Mouse (Mus musculus) heart, postnatal 0 days (tissue): Measurements from ENCODE around the gene Col4a2.

Experiments used
- CTCF ChIP-seq: IDR thresholded peaks from 2 replicates; pipeline ENCODE4 v1.5.1; 2016; ENCODE audit warnings: antibody characterized with exemption, control low read depth, low read depth
- EP300 ChIP-seq: IDR thresholded peaks from 2 replicates; pipeline ENCODE4 v1.6.1; 2016; ENCODE audit warnings: antibody characterized with exemption, low read depth

DNA sequence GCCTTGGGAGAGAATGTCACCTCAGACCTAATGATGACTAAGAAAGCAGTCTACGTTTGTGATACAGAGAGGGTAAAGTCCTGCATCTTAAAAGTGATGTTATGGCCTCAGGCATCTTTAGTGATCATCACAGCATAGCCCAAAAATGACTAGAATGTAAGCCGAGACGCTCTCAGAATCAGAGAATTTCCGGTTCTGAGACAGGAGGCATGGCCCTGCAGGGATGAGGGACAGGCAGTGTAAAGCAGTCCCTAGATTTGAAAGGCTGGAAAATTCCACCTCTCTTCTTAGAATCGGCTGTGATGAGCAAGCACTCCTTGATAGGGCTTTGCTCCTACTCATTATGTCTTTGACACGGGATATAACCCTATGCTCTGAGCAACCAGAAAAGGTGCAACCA is 48.8 kb upstream of the Col4a2 start:
- no peak for TF ChIP-seq CTCF
- no peak for TF ChIP-seq EP300
